Mouse (Mus musculus) kidney, embryonic 14.5 days (tissue): ENCODE data around the gene Pfkfb4. TPM values are rescaled to one million over a fixed set of nuclear protein-coding genes. Genes with fewer than 3 reads are reported as not detected.
A peak's percentile ranks its signal among the peaks of the same experiment; 100 is the strongest.

Source experiments
- ATAC-seq: fragments of 200-750 bp; cut with Nextera tagmentation; 2 replicates; pipeline ENCODE4 v1.8.0; 2017; ENCODE audit warnings: moderate number of reproducible peaks, mild to moderate bottlenecking, moderate TSS enrichment, moderate library complexity; ENCODE audit not compliant: low FRiP score, low TSS enrichment
- H3K27ac ChIP-seq: fragments of 300-500 bp; sonication (generic); 2 replicates; pipeline ENCODE4 v1.5.1; 2014; ENCODE audit warnings: low read depth, mild to moderate bottlenecking, low read length, moderate library complexity, mixed read lengths
- H3K27me3 ChIP-seq: fragments of 300-500 bp; sonication (generic); 2 replicates; pipeline ENCODE4 v1.6.1; 2014; ENCODE audit warnings: mild to moderate bottlenecking, low read length; ENCODE audit not compliant: control insufficient read depth, insufficient read depth
- H3K36me3 ChIP-seq: fragments of 300-500 bp; sonication (generic); 2 replicates; pipeline ENCODE4 v1.6.1; 2014; ENCODE audit warnings: low read length, mixed read lengths; ENCODE audit not compliant: control insufficient read depth, insufficient read depth
- H3K4me1 ChIP-seq: fragments of 300-500 bp; sonication (generic); 2 replicates; pipeline ENCODE4 v1.6.1; 2014; ENCODE audit warnings: low read length, mixed read lengths; ENCODE audit not compliant: control insufficient read depth, insufficient read depth
- H3K4me2 ChIP-seq: fragments of 300-500 bp; sonication (generic); replicated peaks from 2 replicates; pipeline ENCODE4 v1.6.1; 2014; ENCODE audit warnings: low read depth, mild to moderate bottlenecking, low read length
- H3K4me3 ChIP-seq: fragments of 300-500 bp; sonication (generic); 2 replicates; pipeline ENCODE4 v1.5.1; 2014; ENCODE audit warnings: mild to moderate bottlenecking, low read length
- H3K9ac ChIP-seq: fragments of 300-500 bp; sonication (generic); 2 replicates; pipeline ENCODE4 v1.6.1; 2014; ENCODE audit warnings: low read depth, mild to moderate bottlenecking, low read length, moderate library complexity
- H3K9me3 ChIP-seq: fragments of 300-500 bp; sonication (generic); 2 replicates; pipeline ENCODE4 v1.6.1; 2016; ENCODE audit warnings: low read length; ENCODE audit not compliant: control insufficient read depth
- WGBS: fragments of 180-500 bp; shearing (Covaris S2); extraction: QIAGEN DNeasy Blood & Tissue Kit; methylation state at CpG from one replicate; pipeline ENCODE4 v1.1.7; 2014; 5-methylcytosine and 5-hydroxymethylcytosine counted together
- polyA plus RNA-seq: library from polyadenylated mRNA; unstranded; fragments of >200 nt; fragmentation: Nextera tagmentation; extraction: Ambion mirVana; gene quantifications from 2 replicates; pipeline ENCODE4 v1.2.1, GENCODE M21; 2014

Pfkfb4 gene
- polyA plus RNA-seq, 1 experiment from 2014 or later: 10.1 TPM

GRCm38 (mm10) chr9:109055271-109056030 lies 63.9 kb downstream of the Pfkfb4 start:
- Histone ChIP-seq H3K4me2 (peak overlapping the region; percentile 49), H3K4me3 (peak overlapping the region; percentile 26), H3K27me3 (no peaks in the 10 kb centered on the region), H3K9ac (peak overlapping the region; percentile 45; the same call in 1 of the 2 replicates), H3K4me1 (peaks cover 16% of the 10 kb centered on the region; the same call in 1 of the 2 replicates), H3K36me3 (peaks cover 33% of the 10 kb centered on the region), H3K27ac (peak overlapping the region; percentile 61), H3K9me3 (no peaks in the 10 kb centered on the region)
- ATAC-seq: no peak
- 95% methylated on average over 12 of the region's 12 CpGs for WGBS

- H3K9me3 ChIP-seq: no peaks in the 10 kb centered on the region
- peaks cover 38% of the 10 kb centered on the region for H3K36me3 ChIP-seq
- no peak overlapping the region for H3K4me3 ChIP-seq
- no peaks in the 10 kb centered on the region for H3K27me3 ChIP-seq
- no peak overlapping the region for H3K27ac ChIP-seq
- no peak overlapping the region for H3K9ac ChIP-seq
- H3K4me2 ChIP-seq: no peak overlapping the region
- 94% methylated on average over 17 of the region's 17 CpGs for WGBS
- no peak for ATAC-seq
- H3K4me1 ChIP-seq: peaks cover 16% of the 10 kb centered on the region; the same call in 1 of the 2 replicates
These were observed 64.6 kb downstream of the Pfkfb4 start for GRCm38 (mm10) chr9:109056081-109056690.

GRCm38 (mm10) chr9:109056916-109057315 lies 65.3 kb downstream of the Pfkfb4 start:
- no peaks in the 10 kb centered on the region for H3K27me3 ChIP-seq
- no peaks in the 10 kb centered on the region for H3K9me3 ChIP-seq
- ATAC-seq: no peak
- peaks cover 16% of the 10 kb centered on the region; the same call in 1 of the 2 replicates for H3K4me1 ChIP-seq
- H3K9ac ChIP-seq: no peak overlapping the region
- 87% methylated on average over 4 of the region's 4 CpGs for WGBS
- no peak overlapping the region for H3K4me3 ChIP-seq
- peaks cover 38% of the 10 kb centered on the region for H3K36me3 ChIP-seq
- H3K4me2 ChIP-seq: no peak overlapping the region
- H3K27ac ChIP-seq: no peak overlapping the region

GRCm38 (mm10) chr9:109057543-109057942 lies 66.0 kb downstream of the Pfkfb4 start:
- no peak overlapping the region for H3K27ac ChIP-seq
- 96% methylated on average over 5 of the region's 5 CpGs for WGBS
- peaks cover 16% of the 10 kb centered on the region; the same call in 1 of the 2 replicates for H3K4me1 ChIP-seq
- peaks cover 43% of the 10 kb centered on the region for H3K36me3 ChIP-seq
- H3K4me3 ChIP-seq: no peak overlapping the region
- H3K9me3 ChIP-seq: no peaks in the 10 kb centered on the region
- no peak overlapping the region for H3K9ac ChIP-seq
- no peak overlapping the region for H3K4me2 ChIP-seq
- H3K27me3 ChIP-seq: no peaks in the 10 kb centered on the region
- ATAC-seq: no peak

GRCm38 (mm10) chr9:109058006-109058765 lies 66.6 kb downstream of the Pfkfb4 start:
- Histone ChIP-seq H3K36me3 (peaks cover 49% of the 10 kb centered on the region), H3K4me1 (peaks cover 16% of the 10 kb centered on the region; the same call in 1 of the 2 replicates), H3K4me3 (no peak overlapping the region; the same call in 1 of the 2 replicates), H3K4me2 (no peak overlapping the region), H3K9ac (peak overlapping the region; percentile 62; the same call in 1 of the 2 replicates), H3K27ac (peak overlapping the region; percentile 90; the same call in 1 of the 2 replicates), H3K9me3 (no peaks in the 10 kb centered on the region), H3K27me3 (no peaks in the 10 kb centered on the region)
- no peak for ATAC-seq
- WGBS: 97% methylated on average over 19 of the region's 19 CpGs

GRCm38 (mm10) chr9:109059136-109059903 lies 67.7 kb downstream of the Pfkfb4 start, which contains the start of gene Trex1:
Trex1 (minus strand) TSS chr9:109059734.
- no peaks in the 10 kb centered on the region for H3K27me3 ChIP-seq
- H3K4me1 ChIP-seq: peaks cover 14% of the 10 kb centered on the region; the same call in 1 of the 2 replicates
- H3K36me3 ChIP-seq: peaks cover 61% of the 10 kb centered on the region
- H3K4me3 ChIP-seq: peak within 1 kb of the TSS; percentile 36
- peak within 1 kb of the TSS; percentile 62 for H3K9ac ChIP-seq
- peak within 1 kb of the TSS; percentile 90; the same call in 1 of the 2 replicates for H3K27ac ChIP-seq
- WGBS: 16% methylated on average over 15 of the region's 15 CpGs
- peak; percentile 79 for ATAC-seq
- H3K4me2 ChIP-seq: peak within 1 kb of the TSS; percentile 50
- no peaks in the 10 kb centered on the region for H3K9me3 ChIP-seq

- H3K36me3 ChIP-seq: peaks cover 71% of the 10 kb centered on the region
- H3K9ac ChIP-seq: no peak overlapping the region
- peak overlapping the region; percentile 90; the same call in 1 of the 2 replicates for H3K27ac ChIP-seq
- no peak overlapping the region for H3K4me3 ChIP-seq
- 0 out of 2 replicates have a peak, but pooled peaks have one; percentile 0 for ATAC-seq
- no peaks in the 10 kb centered on the region for H3K9me3 ChIP-seq
- 92% methylated on average over 16 of the region's 16 CpGs for WGBS
- H3K4me2 ChIP-seq: no peak overlapping the region
- H3K4me1 ChIP-seq: peaks cover 8% of the 10 kb centered on the region; the same call in 1 of the 2 replicates
- no peaks in the 10 kb centered on the region for H3K27me3 ChIP-seq
These were observed 68.8 kb downstream of the Pfkfb4 start for GRCm38 (mm10) chr9:109060184-109060897.
